In the genomic region with DNA sequence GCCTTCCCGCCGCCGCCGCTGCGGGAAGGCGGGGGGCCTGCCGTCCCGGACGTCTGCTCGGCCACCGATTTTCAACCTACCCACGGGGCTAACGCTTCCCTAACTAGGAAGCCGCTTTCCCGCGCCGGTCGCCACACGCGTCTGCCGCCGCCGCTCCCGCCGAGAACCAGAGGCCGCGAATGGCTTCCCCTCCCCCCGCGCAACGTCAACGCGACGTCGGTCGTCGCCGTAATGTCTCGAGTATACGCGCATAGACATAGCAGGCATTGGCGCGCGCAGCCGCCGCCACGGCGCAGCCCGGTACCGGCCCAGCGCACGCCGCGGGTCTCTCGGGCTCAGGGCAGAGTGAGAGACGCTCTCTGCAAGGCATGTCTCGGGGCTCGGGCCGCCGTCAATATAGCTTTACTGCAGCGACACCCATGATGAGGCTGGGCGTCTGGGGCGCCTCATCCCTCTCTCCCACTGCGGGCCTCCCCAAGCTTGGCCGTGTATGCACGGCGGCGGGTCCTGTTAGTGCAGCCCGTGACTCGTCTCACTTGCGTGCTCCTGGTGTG, we compare ENCODE assay signal across 7 mouse cellular contexts. TPM values are rescaled to one million over a fixed set of nuclear protein-coding genes. Genes with fewer than 3 reads are reported as not detected.
DNase-seq lines count a peak whose midpoint lies in the region; ATAC-seq lines count a peak whose summit lies in the region.

A gene (minus strand): TSS at position 180 of the 554 bp plus-strand sequence.

- peak within 1 kb of the TSS; percentile 95 for H3K27ac ChIP-seq in embryonic facial prominence, embryonic 12.5 days
- peak within 1 kb of the TSS; percentile 95 for H3K27ac ChIP-seq in limb, embryonic 13.5 days
- H3K27ac ChIP-seq in midbrain, embryonic 16.5 days (ENCODE audit: low read length), result peak within 1 kb of the TSS; percentile 92

- no peaks in the 10 kb centered on the region for H3K27me3 ChIP-seq in embryonic facial prominence, embryonic 12.5 days
- H3K27me3 ChIP-seq in limb, embryonic 13.5 days, result no peaks in the 10 kb centered on the region
- H3K27me3 ChIP-seq in midbrain, embryonic 16.5 days (ENCODE audit: control insufficient read depth, insufficient read depth, low read depth, low read length), result no peaks in the 10 kb centered on the region

- under 1% methylated on average over 69 of the region's 70 CpGs for WGBS in embryonic facial prominence, embryonic 12.5 days
- whole genome bisulfite sequencing in limb, embryonic 13.5 days, result 0% methylated on average over 54 of the region's 70 CpGs
- WGBS in midbrain, embryonic 16.5 days, result under 1% methylated on average over 69 of the region's 70 CpGs

- H3K4me3 ChIP-seq in embryonic facial prominence, embryonic 12.5 days, result peak within 1 kb of the TSS; percentile 94
- H3K4me3 ChIP-seq in limb, embryonic 13.5 days, result peak within 1 kb of the TSS; percentile 95
- peak within 1 kb of the TSS; percentile 96 for H3K4me3 ChIP-seq in midbrain, embryonic 16.5 days (ENCODE audit: low read depth, low read length)

- DNase-seq in adrenal gland, postnatal 25 days, result peak; percentile 93
- peak; percentile 89 to 96 for DNase-seq in heart, adult 18-20 months
- DNase-seq in kidney, adult 8-10 months, result peak; percentile 73 to 88
- DNase-seq in spleen, postnatal 10 days (ENCODE audit: low spot score in 2 of 2), result peak; percentile 92 to 96

- ATAC-seq in embryonic facial prominence, embryonic 12.5 days (ENCODE audit: insufficient number of reproducible peaks, insufficient read depth, low FRiP score, low TSS enrichment), result peak; percentile 90
- peak; percentile 90 for ATAC-seq in limb, embryonic 13.5 days (ENCODE audit: low FRiP score, low read depth)
- ATAC-seq in midbrain, embryonic 16.5 days, result peak; percentile 95

- peaks cover 8% of the 10 kb centered on the region; the same call in 1 of the 2 replicates for H3K4me1 ChIP-seq in embryonic facial prominence, embryonic 12.5 days
- H3K4me1 ChIP-seq in limb, embryonic 13.5 days, result peaks cover 20% of the 10 kb centered on the region
- peaks cover 18% of the 10 kb centered on the region for H3K4me1 ChIP-seq in midbrain, embryonic 16.5 days (ENCODE audit: control insufficient read depth, insufficient read depth, low read length)

- peaks cover 5% of the 10 kb centered on the region; the same call in 1 of the 2 replicates for H3K9me3 ChIP-seq in embryonic facial prominence, embryonic 12.5 days
- peaks cover 5% of the 10 kb centered on the region; the same call in 1 of the 2 replicates for H3K9me3 ChIP-seq in limb, embryonic 13.5 days
- no peaks in the 10 kb centered on the region for H3K9me3 ChIP-seq in midbrain, embryonic 16.5 days (replicated peaks; ENCODE audit: control insufficient read depth, low read length, poor library complexity, severe bottlenecking)

- peaks cover 26% of the 10 kb centered on the region for H3K36me3 ChIP-seq in embryonic facial prominence, embryonic 12.5 days
- peaks cover 32% of the 10 kb centered on the region for H3K36me3 ChIP-seq in limb, embryonic 13.5 days
- peaks cover 10% of the 10 kb centered on the region; the same call in 1 of the 2 replicates for H3K36me3 ChIP-seq in midbrain, embryonic 16.5 days (ENCODE audit: control insufficient read depth, insufficient read depth, low read length)

- H3K9ac ChIP-seq in embryonic facial prominence, embryonic 12.5 days, result peak within 1 kb of the TSS; percentile 98
- peak within 1 kb of the TSS; percentile 99 for H3K9ac ChIP-seq in limb, embryonic 13.5 days
- peak within 1 kb of the TSS; percentile 99 for H3K9ac ChIP-seq in midbrain, embryonic 16.5 days (ENCODE audit: low read depth, low read length)

- H3K4me2 ChIP-seq in embryonic facial prominence, embryonic 12.5 days (replicated peaks), result peak within 1 kb of the TSS; percentile 61
- peak within 1 kb of the TSS; percentile 91 for H3K4me2 ChIP-seq in limb, embryonic 13.5 days (replicated peaks)
- H3K4me2 ChIP-seq in midbrain, embryonic 16.5 days (ENCODE audit: low read length), result peak within 1 kb of the TSS; percentile 93

RNA-seq across cellular contexts. Expression of the gene that starts here (rescaled TPM):
- total RNA-seq in adrenal gland, postnatal 25 days (2021), result 49.8 and 52.9 TPM in 2 replicates
- 317 and 329 TPM in 2 replicates for polyA plus RNA-seq in embryonic facial prominence, embryonic 12.5 days (2016; fragmentation: Nextera tagmentation; extraction: Ambion mirVana)
- total RNA-seq in heart, adult 18-20 months (2021), result 10 to 100 TPM; 16.0 to 17.5 TPM
- 279 TPM in 2 replicates for polyA plus RNA-seq in limb, embryonic 13.5 days (2015; fragmentation: Nextera tagmentation; extraction: Ambion mirVana)
- 201 and 213 TPM in 2 replicates for polyA plus RNA-seq in midbrain, embryonic 16.5 days (2015; fragmentation: Nextera tagmentation; extraction: Ambion mirVana)

Comparison
In these comparisons a context has a peak if more than half of its experiments do, and no peak if none do; other contexts are left out.
1. Peak in every context shown above with its lines: DNase-seq, ATAC-seq, H3K4me3 ChIP-seq and H3K27ac ChIP-seq.